Mouse (Mus musculus): ENCODE measurements around the gene Rps21.

DNA sequence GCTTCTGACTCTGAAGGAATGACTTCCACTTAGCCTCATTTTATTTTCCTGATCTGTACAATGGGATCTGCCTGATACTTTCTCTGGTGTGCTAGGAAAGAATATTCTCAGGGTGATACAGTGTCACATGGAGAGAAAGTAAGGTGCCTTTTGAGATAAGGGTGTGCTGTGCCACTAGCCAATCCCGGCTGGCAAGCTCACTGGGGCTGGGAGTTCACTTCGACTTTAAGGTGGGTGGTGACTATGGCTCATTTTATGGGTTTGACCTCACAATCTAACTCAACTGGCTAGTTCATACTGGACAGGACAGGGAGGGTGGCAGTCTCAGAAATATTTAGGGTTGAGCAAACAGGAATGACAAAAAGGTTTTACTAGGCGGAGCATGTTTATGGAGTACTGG lies 20.2 kb upstream of the Rps21 start:
- TF ChIP-seq CTCF (IDR thresholded peaks at IDR 0.05; ENCODE audit: low read depth, low read length) (no peak), POLR2A (IDR thresholded peaks at IDR 0.05; ENCODE audit: insufficient read depth, low read length) (no peak), EP300 (IDR thresholded peaks at IDR 0.05; ENCODE audit: insufficient read depth, low read depth, low read length) (no peak)
